Mouse (Mus musculus): Measurements from ENCODE around the gene Gm10722. TPM values are rescaled to one million over a fixed set of nuclear protein-coding genes. Genes with fewer than 3 reads are reported as not detected.
"Not testable (repeated sequence)": the region's sequence is repeated elsewhere in the genome, so short reads cannot be mapped to it uniquely, and the experiment has no call there.

Gm10722 gene
- 1.9 TPM in 1 of 2 replicates, not detected in the other for polyA plus RNA-seq (2012; ENCODE audit: insufficient read depth, insufficient read length, missing spikeins)

GRCm38 (mm10) chr9:3000445-3000972, at the start of gene Gm10722:
Gene Gm10722 (plus strand): TSS chr9:3000922.
- H3K4me3 ChIP-seq (ENCODE audit: insufficient read depth, low read depth, low read length); H3K27ac ChIP-seq (replicated peaks; ENCODE audit: low read depth, low read length); H3K4me1 ChIP-seq (ENCODE audit: control insufficient read depth, insufficient read depth, insufficient read length, low read length): not testable (repeated sequence)

GRCm38 (mm10) chr9:3001006-3001405, 284 bp downstream of the Gm10722 start:
- H3K4me1 ChIP-seq (ENCODE audit: control insufficient read depth, insufficient read depth, insufficient read length, low read length); H3K27ac ChIP-seq (replicated peaks; ENCODE audit: low read depth, low read length); H3K4me3 ChIP-seq (ENCODE audit: insufficient read depth, low read depth, low read length): not testable (repeated sequence)

GRCm38 (mm10) chr9:3001948-3002659, 1.4 kb downstream of the Gm10722 start:
- H3K4me1 ChIP-seq (ENCODE audit: control insufficient read depth, insufficient read depth, insufficient read length, low read length); H3K4me3 ChIP-seq (ENCODE audit: insufficient read depth, low read depth, low read length); H3K27ac ChIP-seq (replicated peaks; ENCODE audit: low read depth, low read length): not testable (repeated sequence)

DNA sequence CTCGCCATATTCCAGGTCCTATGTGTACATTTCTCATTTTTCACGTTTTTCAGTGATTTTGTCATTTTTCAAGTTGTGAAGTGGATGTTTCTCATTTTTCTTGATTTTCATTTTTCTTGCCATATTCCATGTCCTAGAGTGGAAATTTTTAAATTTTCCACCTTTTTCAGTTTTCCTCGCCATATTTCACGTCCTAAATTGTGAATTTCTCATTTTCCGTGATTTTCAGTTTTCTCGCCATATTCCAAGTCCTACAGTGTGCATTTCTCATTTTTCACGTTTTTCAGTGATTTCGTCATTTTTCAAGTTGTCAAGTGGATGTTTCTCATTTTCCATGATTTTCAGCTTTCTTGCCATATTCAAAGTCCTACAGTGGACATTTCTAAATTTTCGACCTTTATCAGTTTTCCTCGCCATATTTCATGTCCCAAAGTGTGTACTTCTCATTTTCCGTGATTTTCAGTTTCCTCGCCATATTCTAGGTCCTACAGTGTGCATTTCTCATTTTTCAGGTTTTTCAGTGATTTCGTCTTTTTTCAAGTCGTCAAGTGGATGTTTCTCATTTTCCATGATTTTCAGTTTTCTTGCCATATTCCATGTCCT, 2.2 kb downstream of the Gm10722 start, which contains the start of gene Gm11168:
TSS of gene Gm11168 (plus strand) at position 553 of the 603 bp plus-strand sequence.
- H3K4me3 ChIP-seq (ENCODE audit: insufficient read depth, low read depth, low read length); H3K27ac ChIP-seq (replicated peaks; ENCODE audit: low read depth, low read length); H3K4me1 ChIP-seq (ENCODE audit: control insufficient read depth, insufficient read depth, insufficient read length, low read length): not testable (repeated sequence)

- not testable (repeated sequence) for H3K4me1 ChIP-seq (ENCODE audit: control insufficient read depth, insufficient read depth, insufficient read length, low read length); H3K27ac ChIP-seq (replicated peaks; ENCODE audit: low read depth, low read length); H3K4me3 ChIP-seq (ENCODE audit: insufficient read depth, low read depth, low read length)
Observed at GRCm38 (mm10) chr9:3006179-3006578, 5.5 kb downstream of the Gm10722 start.

- not testable (repeated sequence) for H3K4me3 ChIP-seq (ENCODE audit: insufficient read depth, low read depth, low read length); H3K4me1 ChIP-seq (ENCODE audit: control insufficient read depth, insufficient read depth, insufficient read length, low read length); H3K27ac ChIP-seq (replicated peaks; ENCODE audit: low read depth, low read length)
Observed at GRCm38 (mm10) chr9:3006636-3007035, 5.9 kb downstream of the Gm10722 start.

DNA sequence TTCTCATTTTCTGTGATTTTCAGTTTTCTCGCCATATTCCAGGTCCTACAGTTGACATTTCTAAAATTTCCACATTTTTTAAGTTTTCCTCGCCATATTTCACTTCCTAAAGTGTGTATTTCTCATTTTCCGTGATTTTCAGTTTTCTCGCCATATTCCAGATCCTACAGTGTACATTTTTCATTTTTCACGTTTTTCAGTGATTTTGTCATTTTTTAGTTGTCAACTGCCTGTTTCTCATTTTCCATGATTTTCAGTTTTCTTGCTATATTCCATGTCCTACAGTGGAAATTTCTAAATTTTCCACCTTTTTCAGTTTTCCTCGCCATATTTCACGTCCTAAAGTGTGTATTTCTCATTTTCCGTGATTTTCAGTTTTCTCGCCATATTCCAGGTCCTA, 6.5 kb downstream of the Gm10722 start:
- not testable (repeated sequence) for H3K4me3 ChIP-seq (ENCODE audit: insufficient read depth, low read depth, low read length); H3K4me1 ChIP-seq (ENCODE audit: control insufficient read depth, insufficient read depth, insufficient read length, low read length); H3K27ac ChIP-seq (replicated peaks; ENCODE audit: low read depth, low read length)

GRCm38 (mm10) chr9:3009331-3009730, 8.6 kb downstream of the Gm10722 start:
- H3K4me1 ChIP-seq (ENCODE audit: control insufficient read depth, insufficient read depth, insufficient read length, low read length); H3K4me3 ChIP-seq (ENCODE audit: insufficient read depth, low read depth, low read length); H3K27ac ChIP-seq (replicated peaks; ENCODE audit: low read depth, low read length): not testable (repeated sequence)

GRCm38 (mm10) chr9:3012054-3012621, 11.4 kb downstream of the Gm10722 start:
- not testable (repeated sequence) for H3K27ac ChIP-seq (replicated peaks; ENCODE audit: low read depth, low read length); H3K4me1 ChIP-seq (ENCODE audit: control insufficient read depth, insufficient read depth, insufficient read length, low read length); H3K4me3 ChIP-seq (ENCODE audit: insufficient read depth, low read depth, low read length)

GRCm38 (mm10) chr9:3012733-3013279, 12.1 kb downstream of the Gm10722 start, which contains the start of gene Gm10721:
Gene Gm10721 (plus strand): TSS chr9:3013140.
- not testable (repeated sequence) for H3K4me3 ChIP-seq (ENCODE audit: insufficient read depth, low read depth, low read length); H3K27ac ChIP-seq (replicated peaks; ENCODE audit: low read depth, low read length)

DNA sequence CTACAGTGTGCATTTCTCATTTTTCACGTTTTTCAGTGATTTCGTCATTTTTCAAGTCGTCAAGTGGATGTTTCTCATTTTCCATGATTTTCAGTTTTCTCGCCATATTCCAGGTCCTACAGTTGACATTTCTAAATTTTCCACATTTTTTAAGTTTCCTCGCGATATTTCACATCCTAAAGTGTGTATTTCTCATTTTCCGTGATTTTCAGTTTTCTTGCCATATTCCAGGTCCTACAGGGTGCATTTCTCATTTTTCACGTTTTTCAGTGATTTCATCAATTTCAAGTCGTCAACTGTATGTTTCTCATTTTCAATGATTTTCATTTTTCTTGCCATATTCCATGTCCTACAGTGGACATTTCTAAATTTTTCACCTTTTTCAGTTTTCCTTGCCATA, 14.6 kb downstream of the Gm10722 start, which contains the start of gene Gm10720:
TSS of gene Gm10720 (plus strand) at position 301 of the 400 bp plus-strand sequence.
- H3K4me1 ChIP-seq (ENCODE audit: control insufficient read depth, insufficient read depth, insufficient read length, low read length); H3K27ac ChIP-seq (replicated peaks; ENCODE audit: low read depth, low read length): not testable (repeated sequence)

More at GRCm38 (mm10) chr9:3012733-3013279, 12.1 kb downstream of the Gm10722 start, which contains the start of gene Gm10721:
- not testable (repeated sequence) for H3K4me1 ChIP-seq (ENCODE audit: control insufficient read depth, insufficient read depth, insufficient read length, low read length)

DNA sequence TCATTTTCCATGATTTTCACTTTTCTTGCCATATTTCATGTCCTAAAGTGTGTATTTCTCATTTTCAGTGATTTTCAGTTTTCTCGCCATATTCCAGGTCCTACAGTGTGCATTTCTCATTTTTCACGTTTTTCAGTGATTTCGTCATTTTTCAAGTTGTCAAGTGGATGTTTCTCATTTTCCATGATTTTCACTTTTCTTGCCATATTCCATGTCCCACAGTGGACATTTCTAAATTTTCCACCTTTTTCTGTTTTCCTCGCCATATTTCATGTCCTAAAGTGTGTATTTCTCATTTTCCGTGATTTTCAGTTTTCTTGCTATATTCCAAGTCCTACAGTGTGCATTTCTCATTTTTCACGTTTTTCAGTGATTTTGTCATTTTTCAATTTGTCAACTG, 15.2 kb downstream of the Gm10722 start:
- not testable (repeated sequence) for H3K27ac ChIP-seq (replicated peaks; ENCODE audit: low read depth, low read length); H3K4me3 ChIP-seq (ENCODE audit: insufficient read depth, low read depth, low read length); H3K4me1 ChIP-seq (ENCODE audit: control insufficient read depth, insufficient read depth, insufficient read length, low read length)

More for the DNA sequence above, 14.6 kb downstream of the Gm10722 start, which contains the start of gene Gm10720:
- not testable (repeated sequence) for H3K4me3 ChIP-seq (ENCODE audit: insufficient read depth, low read depth, low read length)

- H3K4me1 ChIP-seq (ENCODE audit: control insufficient read depth, insufficient read depth, insufficient read length, low read length); H3K4me3 ChIP-seq (ENCODE audit: insufficient read depth, low read depth, low read length); H3K27ac ChIP-seq (replicated peaks; ENCODE audit: low read depth, low read length): not testable (repeated sequence)
Observed at GRCm38 (mm10) chr9:3017108-3017507, 16.4 kb downstream of the Gm10722 start, which contains the start of gene Gm10719. Gene Gm10719 (plus strand): TSS chr9:3017408.

DNA sequence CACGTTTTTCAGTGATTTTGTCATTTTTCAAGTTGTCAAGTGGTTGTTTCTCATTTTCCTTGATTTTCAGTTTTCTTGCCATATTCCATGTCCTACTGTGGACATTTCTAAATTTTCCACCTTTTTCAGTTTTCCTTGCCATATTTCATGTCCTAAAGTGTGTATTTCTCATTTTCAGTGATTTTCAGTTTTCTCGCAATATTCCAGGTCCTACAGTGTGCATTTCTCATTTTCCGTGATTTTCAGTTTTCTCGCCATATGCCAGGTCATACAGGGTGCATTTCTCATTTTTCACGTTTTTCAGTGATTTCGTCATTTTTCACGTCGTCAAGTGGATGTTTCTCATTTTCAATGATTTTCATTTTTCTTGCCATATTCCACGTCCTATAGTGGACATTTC, 18.2 kb downstream of the Gm10722 start:
- H3K4me1 ChIP-seq (ENCODE audit: control insufficient read depth, insufficient read depth, insufficient read length, low read length); H3K4me3 ChIP-seq (ENCODE audit: insufficient read depth, low read depth, low read length); H3K27ac ChIP-seq (replicated peaks; ENCODE audit: low read depth, low read length): not testable (repeated sequence)
